Comparison of ENCODE assay signal across 16 mouse cellular contexts in the genomic region with DNA sequence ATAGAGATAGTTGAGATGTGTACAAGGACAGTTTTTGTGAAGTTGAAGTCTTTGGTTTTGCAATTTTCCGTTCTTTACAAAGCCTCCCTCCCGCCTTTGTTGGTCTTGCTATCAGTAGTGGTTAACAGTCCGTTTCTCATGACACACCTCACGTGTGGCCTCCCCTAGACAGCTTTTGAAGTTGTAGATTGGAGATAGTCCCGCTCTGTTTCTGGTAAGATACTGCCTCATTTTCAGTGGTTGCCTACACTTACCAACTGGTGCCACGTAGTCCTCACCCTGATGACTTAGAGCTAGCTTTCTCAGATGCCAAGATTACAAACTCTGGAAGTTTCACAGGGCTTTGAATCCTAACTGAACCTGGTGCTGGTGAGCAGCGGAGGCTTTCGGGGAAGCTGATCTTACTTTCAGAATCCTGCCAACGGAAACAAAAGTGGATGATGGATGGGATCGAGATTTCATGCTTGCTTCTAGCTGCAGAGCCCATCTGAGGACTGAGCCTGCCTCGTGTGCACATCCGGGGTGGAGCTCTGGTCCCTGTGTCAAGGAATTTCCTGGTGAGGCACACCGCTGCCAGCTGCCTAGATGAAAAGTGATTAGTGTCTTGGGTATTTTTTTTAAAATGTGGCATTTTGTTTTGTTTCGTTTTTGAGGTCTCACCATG. TPM values are rescaled to one million over a fixed set of nuclear protein-coding genes. Genes with fewer than 3 reads are reported as not detected.
DNase-seq lines count a peak whose midpoint lies in the region; ATAC-seq and TF ChIP-seq lines count a peak whose summit lies in the region.
"Had no signal": no experiment of that assay in that cellular context is flagged by ENCODE, and none has a peak within 500 bp of the region (broad histone marks: within the 10 kb centered on the region; RNA-seq: fewer than 3 reads in every experiment).

No protein-coding gene starts in this region.

- peak; percentile 28 for DNase-seq in kidney, postnatal 14 days
- peak; percentile 30 for DNase-seq in MEL (ENCODE audit: low read depth, low spot score)
- DNase-seq in left cerebral cortex, postnatal 36 days (ENCODE audit: low spot score in 2 of 2) = no peak
- no peak for DNase-seq in heart, postnatal 25 days (ENCODE audit: low spot score)
- DNase-seq in urinary bladder, adult 2 months (ENCODE audit: low spot score) = no peak
- DNase-seq: gastrocnemius, postnatal 36 days had no signal

- TF ChIP-seq EP300 in MEL (IDR thresholded peaks at IDR 0.05; ENCODE audit: low read depth in 1 of 2, low read length in 2 of 2) = peak; percentile 15 to 59; a peak in 2 of 4 replicates

- ATAC-seq in kidney, embryonic 15.5 days (replicated peaks; ENCODE audit: low FRiP score) = no peak
- ATAC-seq in granulocyte monocyte progenitor cell, adult 5-6 weeks (replicated peaks; ENCODE audit: poor library complexity, severe bottlenecking) = peak; percentile 80
- peak; percentile 79 for ATAC-seq in megakaryocyte, adult 5-6 weeks (ENCODE audit: poor library complexity, severe bottlenecking)
- ATAC-seq: forebrain, embryonic 13.5 days; lung, postnatal 0 days; midbrain, embryonic 16.5 days had no signal

- intact Hi-C loops in left cerebral cortex, postnatal 36 days (cut with DNase I) = no loop called here
- intact Hi-C loops in heart, postnatal 25 days (cut with DNase I) = no loop called here

- no peak overlapping the region for H3K4me2 ChIP-seq in kidney, embryonic 15.5 days
- H3K4me2 ChIP-seq: forebrain, embryonic 13.5 days had no signal

- TF ChIP-seq POLR2A in MEL (IDR thresholded peaks at IDR 0.05; ENCODE audit: control insufficient read depth in 1 of 2, insufficient read depth in 1 of 2, low read depth in 1 of 2, low read length in 2 of 2, poor library complexity in 1 of 2) = no peak

- no peak for TF ChIP-seq CTCF in MEL (IDR thresholded peaks at IDR 0.05 in 2 of 3, conservative IDR thresholded peaks at IDR 0.05 in 1 of 3; ENCODE audit: control insufficient read depth in 1 of 3, insufficient read depth in 1 of 3, low read depth in 2 of 3, low read length in 3 of 3, poor library complexity in 1 of 3, severe bottlenecking in 1 of 3)

- H3K27me3 ChIP-seq in kidney, embryonic 15.5 days = no peaks in the 10 kb centered on the region
- peaks cover 0 to 2% of the 10 kb centered on the region in 2 experiments; a peak in 2 of 4 replicates for H3K27me3 ChIP-seq in MEL (ENCODE audit: control insufficient read depth in 1 of 2, insufficient read depth in 2 of 2, low read length in 2 of 2)
- H3K27me3 ChIP-seq: forebrain, embryonic 13.5 days had no signal

- 75% methylated on average over 14 of the region's 14 CpGs for WGBS in kidney, embryonic 15.5 days

- H3K4me3 ChIP-seq in kidney, embryonic 15.5 days (replicated peaks) = no peak overlapping the region
- H3K4me3 ChIP-seq in MEL (ENCODE audit: control insufficient read depth in 1 of 2, insufficient read depth in 1 of 2, low read depth in 2 of 2, low read length in 2 of 2) = peak overlapping the region; percentile 9 to 14; a peak in 1 of 4 replicates
- H3K4me3 ChIP-seq: forebrain, embryonic 13.5 days; layer of hippocampus, adult 2 months had no signal

- TF ChIP-seq RAD21 in MEL (IDR thresholded peaks at IDR 0.05; ENCODE audit: low read depth, low read length) = no peak

- no peak overlapping the region for H3K27ac ChIP-seq in kidney, embryonic 15.5 days
- H3K27ac ChIP-seq in MEL (ENCODE audit: control insufficient read depth, low read depth, low read length) = no peak overlapping the region
- H3K27ac ChIP-seq: forebrain, embryonic 13.5 days; layer of hippocampus, adult 2 months had no signal

- no peaks in the 10 kb centered on the region for H3K9me3 ChIP-seq in kidney, embryonic 15.5 days (replicated peaks)
- H3K9me3 ChIP-seq in MEL (replicated peaks; ENCODE audit: insufficient read depth, low read length) = no peaks in the 10 kb centered on the region
- H3K9me3 ChIP-seq: forebrain, embryonic 13.5 days had no signal

- H3K79me2 ChIP-seq in MEL (ENCODE audit: control insufficient read depth, insufficient read depth, low read length, poor library complexity) = no peaks in the 10 kb centered on the region

- H3K4me1 ChIP-seq in kidney, embryonic 15.5 days = no peaks in the 10 kb centered on the region
- H3K4me1 ChIP-seq in MEL (ENCODE audit: control insufficient read depth in 1 of 2, insufficient read depth in 2 of 2, low read length in 2 of 2) = peaks cover 0 to 11% of the 10 kb centered on the region in 2 experiments; a peak in 2 of 4 replicates
- H3K4me1 ChIP-seq: forebrain, embryonic 13.5 days had no signal

- no peaks in the 10 kb centered on the region for H3K36me3 ChIP-seq in kidney, embryonic 15.5 days
- H3K36me3 ChIP-seq in MEL (ENCODE audit: control insufficient read depth in 1 of 2, insufficient read depth in 2 of 2, low read length in 2 of 2) = 0 out of 4 replicates have a peak, but pooled peaks cover 0 to 2% of the 10 kb centered on the region in 2 experiments

- H3K9ac ChIP-seq in kidney, embryonic 15.5 days = no peak overlapping the region
- H3K9ac ChIP-seq in MEL (ENCODE audit: control insufficient read depth, low read depth, low read length, poor library complexity, severe bottlenecking) = no peak overlapping the region; the same call in 1 of the 2 replicates
- H3K9ac ChIP-seq: forebrain, embryonic 13.5 days had no signal

TF ChIP-seq in MEL, 35 proteins besides CTCF, POLR2A, EP300 and RAD21:
- 0 out of 2 replicates have a peak, but pooled peaks have one; percentile 21 for TF ChIP-seq SIN3A (IDR thresholded peaks at IDR 0.05; ENCODE audit: low read length)
- 0 out of 2 replicates have a peak, but pooled peaks have one; percentile 35 for TF ChIP-seq ETS1 (IDR thresholded peaks at IDR 0.05; ENCODE audit: low read depth, low read length)
- TF ChIP-seq KAT2A (conservative IDR thresholded peaks at IDR 0.05; ENCODE audit: low read depth, low read length) = no peak
- peak; percentile 86 for TF ChIP-seq BHLHE40 (IDR thresholded peaks at IDR 0.05; ENCODE audit: borderline replicate concordance, low read depth, low read length)
- TF ChIP-seq GABPA (IDR thresholded peaks at IDR 0.05; ENCODE audit: low read depth, low read length) = no peak
- 0 out of 2 replicates have a peak, but pooled peaks have one; percentile 26 for TF ChIP-seq MXI1 (IDR thresholded peaks at IDR 0.05; ENCODE audit: low read depth, low read length)
- no peak for TF ChIP-seq MAFK (IDR thresholded peaks at IDR 0.05; ENCODE audit: borderline replicate concordance, low read depth, low read length)
- TF ChIP-seq TCF12 (IDR thresholded peaks at IDR 0.05; ENCODE audit: low read depth, low read length) = peak; percentile 17; the same call in 1 of the 2 replicates
TF ChIP-seq in MEL: peak in this region for 5.

RNA-seq across cellular contexts. Expression of a gene that starts 10.0 kb away (rescaled TPM):
- polyA plus RNA-seq in kidney, embryonic 15.5 days (2015; fragmentation: Nextera tagmentation; extraction: Ambion mirVana) = 0.08 TPM in 1 of 2 replicates, not detected in the other
- not detected in 2 replicates for total RNA-seq in MEL (2012; rRNA removed)
- polyA plus RNA-seq in MEL (2012; ENCODE audit: insufficient read depth in 1 of 2, insufficient read length in 2 of 2, low read depth in 1 of 2, low replicate concordance in 2 of 2, missing spikeins in 1 of 2) = not detected
- total RNA-seq in granulocyte monocyte progenitor cell, adult 5-6 weeks (2014; fragmentation: Nextera tagmentation) = not detected in 2 replicates
- not detected in 2 replicates for total RNA-seq in granulocyte monocyte progenitor cell, adult 5-6 weeks (2017)
- not detected in 2 replicates for total RNA-seq in megakaryocyte, adult 5-6 weeks (2015)
- not detected in 2 replicates for total RNA-seq in megakaryocyte, adult 5-6 weeks (2017)
- total RNA-seq in left cerebral cortex, postnatal 36 days (2021) = under 1 TPM; 0.84 to 0.95 TPM
- total RNA-seq in heart, postnatal 25 days (2021) = not detected
- not detected in 2 replicates for polyA plus RNA-seq in urinary bladder, adult 2 months (2012; rRNA removed)
- total RNA-seq: adrenal gland, adult 18-20 months; gastrocnemius, postnatal 36 days had no signal
- polyA plus RNA-seq: embryonic facial prominence, embryonic 11.5 days; heart, postnatal 0 days; lung, postnatal 0 days had no signal

RNA-seq across cellular contexts. Expression of a gene that starts 17.4 kb away (rescaled TPM):
- 1.5 and 1.6 TPM in 2 replicates for polyA plus RNA-seq in kidney, embryonic 15.5 days (2015; fragmentation: Nextera tagmentation; extraction: Ambion mirVana)
- 9.4 and 10.2 TPM in 2 replicates for total RNA-seq in MEL (2012; rRNA removed)
- polyA plus RNA-seq in MEL (2012; ENCODE audit: insufficient read depth in 1 of 2, insufficient read length in 2 of 2, low read depth in 1 of 2, low replicate concordance in 2 of 2, missing spikeins in 1 of 2) = 10 to 100 TPM in 1 of 2 experiments, not detected in 1; 31.6 TPM
- 24.5 and 28.0 TPM in 2 replicates for total RNA-seq in granulocyte monocyte progenitor cell, adult 5-6 weeks (2014; fragmentation: Nextera tagmentation)
- total RNA-seq in granulocyte monocyte progenitor cell, adult 5-6 weeks (2017) = 17.5 and 26.2 TPM in 2 replicates
- 8.9 and 10.7 TPM in 2 replicates for total RNA-seq in megakaryocyte, adult 5-6 weeks (2015)
- 13.6 and 22.1 TPM in 2 replicates for total RNA-seq in megakaryocyte, adult 5-6 weeks (2017)
- total RNA-seq in left cerebral cortex, postnatal 36 days (2021) = 10 to 100 TPM; 10.0 to 16.8 TPM
- total RNA-seq in heart, postnatal 25 days (2021) = 1 to 10 TPM; 4.9 to 6.4 TPM
- 15.5 and 19.2 TPM in 2 replicates for polyA plus RNA-seq in urinary bladder, adult 2 months (2012; rRNA removed)

RNA-seq across cellular contexts. Expression of a gene that starts 44.9 kb away (rescaled TPM):
- polyA plus RNA-seq in kidney, embryonic 15.5 days (2015; fragmentation: Nextera tagmentation; extraction: Ambion mirVana) = 7.4 and 7.8 TPM in 2 replicates
- 89.5 and 93.1 TPM in 2 replicates for total RNA-seq in MEL (2012; rRNA removed)
- 100 to 1,000 TPM in 1 of 2 experiments, not detected in 1; 167 TPM for polyA plus RNA-seq in MEL (2012; ENCODE audit: insufficient read depth in 1 of 2, insufficient read length in 2 of 2, low read depth in 1 of 2, low replicate concordance in 2 of 2, missing spikeins in 1 of 2)
- total RNA-seq in granulocyte monocyte progenitor cell, adult 5-6 weeks (2014; fragmentation: Nextera tagmentation) = 134 and 148 TPM in 2 replicates
- total RNA-seq in granulocyte monocyte progenitor cell, adult 5-6 weeks (2017) = 142 and 146 TPM in 2 replicates
- 71.1 and 72.6 TPM in 2 replicates for total RNA-seq in megakaryocyte, adult 5-6 weeks (2015)
- total RNA-seq in megakaryocyte, adult 5-6 weeks (2017) = 85.6 and 101 TPM in 2 replicates
- 100 to 1,000 TPM; 138 to 145 TPM for total RNA-seq in left cerebral cortex, postnatal 36 days (2021)
- total RNA-seq in heart, postnatal 25 days (2021) = 10 to 100 TPM; 74.9 to 76.3 TPM
- 130 and 140 TPM in 2 replicates for polyA plus RNA-seq in urinary bladder, adult 2 months (2012; rRNA removed)

Comparison
In these comparisons a context has a peak if more than half of its experiments do, and no peak if none do; other contexts are left out.
1. DNase-seq: peak in kidney, postnatal 14 days (single experiment) and MEL (single experiment); none in left cerebral cortex, postnatal 36 days (0 of 2), heart, postnatal 25 days (single experiment) and urinary bladder, adult 2 months (single experiment).